Mouse (Mus musculus): ENCODE data around the gene Col4a3. TPM values are rescaled to one million over a fixed set of nuclear protein-coding genes. Genes with fewer than 3 reads are reported as not detected.

Gene Col4a3
- total RNA-seq, 2 experiments from 2014 or later = 1.4 to 1.9 TPM

GRCm38 (mm10) chr1:82603198-82603950 is 16.7 kb downstream of the Col4a3 start:
- DNase-seq = no peak
- intact Hi-C loops (cut with DNase I; ENCODE audit: low total_unique reads) = no loop called here

GRCm38 (mm10) chr1:82605347-82605746 is 18.6 kb downstream of the Col4a3 start:
- DNase-seq = no peak
- intact Hi-C loops (cut with DNase I; ENCODE audit: low total_unique reads) = no loop called here

GRCm38 (mm10) chr1:82605856-82606255 is 19.1 kb downstream of the Col4a3 start:
- intact Hi-C loops (cut with DNase I; ENCODE audit: low total_unique reads) = no loop called here
- no peak for DNase-seq

DNA sequence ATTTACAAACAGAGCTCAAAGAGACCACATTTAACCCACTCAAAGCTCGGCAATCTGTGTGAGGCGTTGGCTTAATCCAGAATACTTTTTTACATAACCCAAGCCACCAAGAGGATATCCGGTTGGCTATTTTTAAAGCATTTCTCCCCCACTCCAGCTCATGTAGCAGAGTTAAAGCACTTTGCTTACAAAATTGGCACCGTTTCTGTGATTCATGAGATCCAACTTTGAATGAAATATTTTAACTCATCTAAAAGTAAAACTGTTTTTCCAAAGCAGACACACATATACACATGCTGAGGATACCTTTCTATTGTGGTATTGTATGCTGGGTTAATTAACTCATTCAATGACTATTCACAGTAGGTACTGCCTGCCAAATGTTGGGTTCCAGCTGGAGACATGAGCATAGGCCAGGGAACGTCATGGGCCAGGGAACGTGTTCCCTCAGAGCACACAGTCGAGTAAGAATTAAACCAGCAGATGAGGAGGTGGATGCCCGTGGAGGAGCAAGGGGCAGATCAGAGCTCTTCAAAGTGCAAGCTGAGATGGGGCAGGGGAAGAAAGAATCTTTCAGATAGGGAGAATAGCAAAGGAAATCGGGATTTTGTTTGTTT is 22.0 kb downstream of the Col4a3 start:
- no peak for DNase-seq

DNA sequence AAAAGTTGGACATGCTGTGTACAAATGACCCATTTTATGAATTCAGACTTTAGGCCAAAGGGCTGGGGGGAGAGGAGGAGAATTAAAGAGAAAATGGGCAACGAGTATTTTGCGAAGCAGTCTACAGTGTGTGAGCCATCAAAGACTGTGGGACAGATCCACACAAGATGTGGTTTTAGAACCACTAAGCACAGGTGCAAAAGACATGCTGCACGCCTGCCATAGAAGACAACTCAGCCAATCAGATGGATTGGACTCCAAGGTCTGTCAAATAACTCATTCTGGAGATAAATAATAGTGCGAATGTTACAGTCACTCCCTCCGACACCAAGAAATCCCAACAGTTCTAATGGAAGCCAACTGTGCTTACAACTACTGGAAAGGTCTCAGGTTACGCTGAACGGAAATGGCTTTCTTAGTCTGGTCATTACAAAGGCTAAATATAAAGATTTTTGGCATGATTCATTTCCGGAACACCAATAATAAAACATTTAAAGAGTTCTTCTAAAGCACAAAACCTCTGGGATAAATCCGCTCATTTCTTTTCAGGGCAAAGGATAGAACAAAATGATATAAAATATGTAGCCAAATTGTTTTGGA is 25.4 kb downstream of the Col4a3 start:
- no peak for DNase-seq
- intact Hi-C loops (cut with DNase I; ENCODE audit: low total_unique reads) = no loop called here

More for the DNA sequence above, 22.0 kb downstream of the Col4a3 start:
- intact Hi-C loops (cut with DNase I; ENCODE audit: low total_unique reads) = no loop called here

GRCm38 (mm10) chr1:82618001-82618400 is 31.3 kb downstream of the Col4a3 start:
- intact Hi-C loops (cut with DNase I; ENCODE audit: low total_unique reads) = no loop called here
- no peak for DNase-seq

DNA sequence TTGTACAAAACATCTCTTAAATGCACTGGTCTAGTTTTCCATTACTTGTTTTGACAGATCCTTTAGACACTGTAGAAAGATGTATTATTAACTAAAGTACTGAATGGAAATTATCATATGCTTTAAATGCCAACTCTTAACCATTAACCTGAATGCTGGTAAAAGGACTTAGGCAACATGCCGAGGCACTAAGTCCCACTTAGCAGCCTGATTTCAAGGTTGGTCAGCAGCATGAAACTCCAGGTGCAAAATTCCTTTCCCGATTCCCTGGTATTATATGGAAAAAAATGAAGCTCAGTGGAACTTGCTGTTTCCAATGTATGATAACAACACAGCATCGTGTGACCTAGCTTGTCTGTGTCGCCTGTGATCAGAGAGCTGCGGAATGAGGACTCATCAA is 31.9 kb downstream of the Col4a3 start:
- intact Hi-C loops (cut with DNase I; ENCODE audit: low total_unique reads) = no loop called here

GRCm38 (mm10) chr1:82619981-82620380 is 33.3 kb downstream of the Col4a3 start:
- DNase-seq = no peak
- intact Hi-C loops (cut with DNase I; ENCODE audit: low total_unique reads) = no loop called here

More for the DNA sequence above, 31.9 kb downstream of the Col4a3 start:
- DNase-seq = no peak

- intact Hi-C loops (cut with DNase I; ENCODE audit: low total_unique reads) = no loop called here
- no peak for DNase-seq
These were observed 38.2 kb downstream of the Col4a3 start for GRCm38 (mm10) chr1:82624934-82625333.

DNA sequence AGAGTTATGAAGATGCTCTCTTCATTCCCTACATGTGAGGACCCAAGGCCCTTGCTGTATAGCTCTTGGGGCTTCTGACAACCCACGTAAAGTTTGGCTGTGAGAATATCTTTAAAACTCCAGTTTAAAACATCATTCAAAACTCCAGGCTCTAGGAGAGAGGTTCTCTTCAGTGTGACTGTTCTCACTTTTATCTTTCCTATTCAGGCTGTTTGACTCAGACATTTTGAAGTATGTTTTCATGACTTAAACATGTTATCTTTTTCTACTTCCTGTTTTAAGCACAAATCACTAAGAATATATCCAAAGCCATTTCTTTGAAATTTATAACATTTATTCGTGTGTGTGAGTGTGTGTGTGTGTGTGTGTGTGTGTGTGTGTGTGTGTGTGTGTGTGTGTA is 38.8 kb downstream of the Col4a3 start:
- DNase-seq = no peak
- intact Hi-C loops (cut with DNase I; ENCODE audit: low total_unique reads) = no loop called here

GRCm38 (mm10) chr1:82627652-82628051 is 40.9 kb downstream of the Col4a3 start:
- intact Hi-C loops (cut with DNase I; ENCODE audit: low total_unique reads) = no loop called here
- DNase-seq = no peak

GRCm38 (mm10) chr1:82629495-82629894 is 42.8 kb downstream of the Col4a3 start:
- no peak for DNase-seq
- intact Hi-C loops (cut with DNase I; ENCODE audit: low total_unique reads) = no loop called here

- no peak for DNase-seq
- intact Hi-C loops (cut with DNase I; ENCODE audit: low total_unique reads) = no loop called here
These were observed 44.6 kb downstream of the Col4a3 start for GRCm38 (mm10) chr1:82631169-82631792.

DNA sequence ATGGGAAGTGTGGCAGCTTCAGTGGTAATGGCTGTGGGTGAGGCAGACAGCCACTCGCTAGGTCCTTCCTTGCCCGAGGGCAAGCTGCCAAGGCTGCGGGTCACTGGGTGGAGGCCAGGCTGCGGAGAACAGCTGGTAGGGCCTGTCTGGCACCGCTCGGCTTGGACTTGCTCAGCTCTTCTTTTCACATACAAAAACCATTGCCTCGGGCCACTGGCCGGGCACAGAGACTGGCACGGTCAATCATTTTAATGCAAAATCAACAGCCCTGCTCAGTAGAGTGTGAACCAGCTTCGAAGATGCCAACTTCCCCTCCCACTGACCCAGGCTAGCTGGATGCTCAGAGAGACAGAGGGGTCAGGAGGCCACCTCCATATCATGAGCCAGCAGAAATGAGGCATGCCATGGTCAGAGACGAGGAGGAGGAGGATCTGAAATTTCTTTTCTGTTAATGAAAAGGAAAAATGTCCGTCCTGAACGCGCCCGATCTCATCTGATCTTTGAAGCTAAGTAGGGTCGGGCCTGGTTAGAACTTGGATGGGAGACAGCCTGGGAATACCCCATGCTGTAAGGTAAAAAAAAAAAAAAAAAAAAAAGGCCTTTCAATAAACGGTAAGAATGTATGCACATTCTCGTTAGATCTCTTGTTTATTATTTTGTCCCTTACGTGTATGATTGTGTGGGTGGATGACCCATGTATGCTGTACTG is 48.0 kb downstream of the Col4a3 start:
- intact Hi-C loops (cut with DNase I; ENCODE audit: low total_unique reads) = no loop called here
- DNase-seq = peak; percentile 81

- DNase-seq = no peak
- intact Hi-C loops (cut with DNase I; ENCODE audit: low total_unique reads) = no loop called here
These were observed 48.5 kb downstream of the Col4a3 start for GRCm38 (mm10) chr1:82635254-82635620.

DNA sequence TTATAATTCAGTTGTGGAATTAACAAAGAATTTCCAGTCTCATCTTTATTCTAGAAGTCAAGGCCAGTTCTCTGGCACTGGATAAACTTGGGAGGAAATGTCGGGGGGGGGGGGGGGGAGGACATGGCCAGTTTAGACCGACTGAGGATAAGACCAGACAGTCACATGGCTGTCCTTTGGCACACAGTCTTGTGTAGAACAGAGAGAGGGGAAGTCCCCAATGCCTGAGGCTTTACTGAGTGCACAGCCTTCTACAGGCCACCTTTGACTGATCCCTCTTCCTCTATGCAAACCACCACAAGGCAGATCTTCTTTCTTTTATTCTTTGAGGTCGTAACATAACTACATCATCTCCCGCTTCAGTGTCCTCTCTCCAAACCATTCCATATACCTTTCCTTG is 49.6 kb downstream of the Col4a3 start:
- intact Hi-C loops (cut with DNase I; ENCODE audit: low total_unique reads) = no loop called here
- DNase-seq = no peak

GRCm38 (mm10) chr1:82637414-82637813 is 50.7 kb downstream of the Col4a3 start:
- intact Hi-C loops (cut with DNase I; ENCODE audit: low total_unique reads) = no loop called here
- DNase-seq = no peak

DNA sequence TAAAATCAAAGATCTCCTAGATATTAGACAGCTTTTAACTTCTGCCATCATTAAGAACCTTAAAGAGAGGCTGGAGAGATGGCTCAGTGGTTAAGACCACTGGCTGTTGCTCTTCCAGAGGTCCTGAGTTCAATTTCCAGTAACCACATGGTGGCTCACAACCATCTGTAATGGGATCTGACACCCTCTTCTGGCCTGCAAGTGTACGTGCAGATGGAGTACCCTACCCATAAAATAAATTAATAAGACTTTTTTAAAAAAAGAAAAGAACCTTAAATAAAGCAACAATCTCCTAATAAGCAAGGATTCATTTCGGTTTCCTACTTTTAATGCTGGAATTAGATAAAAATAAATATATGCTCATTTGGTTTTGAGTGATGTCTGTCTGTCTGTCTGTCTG is 51.7 kb downstream of the Col4a3 start:
- DNase-seq = no peak
- intact Hi-C loops (cut with DNase I; ENCODE audit: low total_unique reads) = no loop called here

GRCm38 (mm10) chr1:82641316-82641987 is 54.7 kb downstream of the Col4a3 start:
- intact Hi-C loops (cut with DNase I; ENCODE audit: low total_unique reads) = loop anchor here (5.0 kb wide), 2 partner anchors 64 to 84 kb away; no protein-coding TSS in a partner anchor
- peak; percentile 70 for DNase-seq
